In genomic region chr9:27271899-27272298, GRCm38 (mm10) we compare ENCODE assay signal across 32 mouse cellular contexts. TPM values are rescaled to one million over a fixed set of nuclear protein-coding genes. Genes with fewer than 3 reads are reported as not detected.
"Had no signal": no experiment of that assay in that cellular context is flagged by ENCODE, and none has a peak within 500 bp of the region (broad histone marks: within the 10 kb centered on the region; RNA-seq: fewer than 3 reads in every experiment).

No protein-coding gene starts in this region.

- H3K27me3 ChIP-seq: limb, embryonic 12.5 days; limb, embryonic 13.5 days; limb, embryonic 15.5 days; liver, embryonic 12.5 days; liver, embryonic 13.5 days; liver, embryonic 15.5 days; lung, embryonic 15.5 days; megakaryocyte, embryonic 14.5 days; midbrain, embryonic 12.5 days; midbrain, embryonic 13.5 days; midbrain, embryonic 15.5 days; neural tube, embryonic 12.5 days had no signal

- H3K36me3 ChIP-seq: limb, embryonic 10.5 days; limb, embryonic 12.5 days; limb, embryonic 13.5 days; limb, embryonic 15.5 days; liver, embryonic 12.5 days; liver, embryonic 13.5 days; liver, embryonic 15.5 days; lung, embryonic 15.5 days; midbrain, embryonic 10.5 days; midbrain, embryonic 12.5 days; midbrain, embryonic 13.5 days; midbrain, embryonic 15.5 days; neural tube, embryonic 12.5 days had no signal

- H3K9me3 ChIP-seq: limb, embryonic 10.5 days; limb, embryonic 12.5 days; limb, embryonic 13.5 days; limb, embryonic 15.5 days; liver, embryonic 12.5 days; liver, embryonic 13.5 days; liver, embryonic 15.5 days; lung, embryonic 15.5 days; midbrain, embryonic 10.5 days; midbrain, embryonic 12.5 days; midbrain, embryonic 13.5 days; midbrain, embryonic 15.5 days; neural tube, embryonic 12.5 days had no signal

- H3K9ac ChIP-seq: limb, embryonic 12.5 days; limb, embryonic 13.5 days; limb, embryonic 15.5 days; liver, embryonic 12.5 days; liver, embryonic 13.5 days; liver, embryonic 14.5 days; liver, embryonic 15.5 days; liver, postnatal 0 days; lung, embryonic 14.5 days; lung, embryonic 15.5 days; midbrain, embryonic 12.5 days; midbrain, embryonic 13.5 days; midbrain, embryonic 15.5 days; neural tube, embryonic 12.5 days had no signal

- H3K4me2 ChIP-seq: limb, embryonic 12.5 days; limb, embryonic 13.5 days; limb, embryonic 15.5 days; liver, embryonic 11.5 days; liver, embryonic 12.5 days; liver, embryonic 13.5 days; liver, embryonic 15.5 days; lung, embryonic 14.5 days; lung, embryonic 15.5 days; midbrain, embryonic 12.5 days; midbrain, embryonic 13.5 days; midbrain, embryonic 15.5 days; neural tube, embryonic 12.5 days had no signal

- H3K4me3 ChIP-seq: left cerebral cortex, adult 2 months; limb, embryonic 10.5 days; limb, embryonic 12.5 days; limb, embryonic 13.5 days; limb, embryonic 15.5 days; liver, embryonic 12.5 days; liver, embryonic 13.5 days; liver, embryonic 15.5 days; lung, embryonic 15.5 days; megakaryocyte, embryonic 14.5 days; midbrain, embryonic 10.5 days; midbrain, embryonic 12.5 days; midbrain, embryonic 13.5 days; midbrain, embryonic 15.5 days; myocyte; neural tube, embryonic 12.5 days had no signal

- H3K27ac ChIP-seq: left cerebral cortex, adult 2 months; limb, embryonic 10.5 days; limb, embryonic 12.5 days; limb, embryonic 13.5 days; limb, embryonic 15.5 days; liver, embryonic 12.5 days; liver, embryonic 13.5 days; liver, embryonic 14.5 days; liver, embryonic 15.5 days; lung, embryonic 15.5 days; macrophage; midbrain, embryonic 10.5 days; midbrain, embryonic 12.5 days; midbrain, embryonic 13.5 days; midbrain, embryonic 15.5 days; neural tube, embryonic 12.5 days had no signal

- ATAC-seq: liver, embryonic 12.5 days; liver, postnatal 0 days; lung, postnatal 0 days; midbrain, embryonic 13.5 days; midbrain, embryonic 15.5 days had no signal

- DNase-seq: liver; liver, embryonic 13.5 days; liver, postnatal 0 days; lung, adult 18-20 months; lung, adult 2 months; lung, embryonic 14.5 days; lung, postnatal 10 days; lung, postnatal 14 days; lung, postnatal 36 days; lung, postnatal 4 days; midbrain, embryonic 14.5 days had no signal

- H3K4me1 ChIP-seq: limb, embryonic 10.5 days; limb, embryonic 12.5 days; limb, embryonic 13.5 days; limb, embryonic 15.5 days; liver, embryonic 12.5 days; liver, embryonic 13.5 days; liver, embryonic 15.5 days; lung, embryonic 15.5 days; midbrain, embryonic 12.5 days; midbrain, embryonic 13.5 days; midbrain, embryonic 15.5 days; neural tube, embryonic 12.5 days had no signal

RNA-seq across cellular contexts. Expression of gene Igsf9b, which starts 27.1 kb away (rescaled TPM):
- total RNA-seq: megakaryocyte-erythroid progenitor cell, adult 5-6 weeks had no signal
- polyA plus RNA-seq: liver, adult 2 months; macrophage had no signal
